In genomic region chr13:55510332-55510667, GRCm38 (mm10) we compare ENCODE assay signal across 8 mouse cellular contexts. TPM values are rescaled to one million over a fixed set of nuclear protein-coding genes. Genes with fewer than 3 reads are reported as not detected.
DNase-seq lines count a peak whose midpoint lies in the region; ATAC-seq lines count a peak whose summit lies in the region.

No protein-coding gene starts in this region.

- peak overlapping the region; percentile 94 for H3K27ac ChIP-seq in heart, embryonic 16.5 days (ENCODE audit: low read length)
- peak overlapping the region; percentile 85 for H3K27ac ChIP-seq in brown adipose tissue, adult 24 weeks (replicated peaks; ENCODE audit: low read depth, low read length)
- peak overlapping the region; percentile 92 for H3K27ac ChIP-seq in intestine, embryonic 15.5 days

- ATAC-seq in heart, embryonic 16.5 days (replicated peaks; ENCODE audit: extremely low read depth, insufficient read depth, low FRiP score): no peak
- peak; percentile 18 for ATAC-seq in intestine, embryonic 15.5 days
- peak; percentile 34; the same call in 1 of the 2 replicates for ATAC-seq in monocyte, adult 5-6 weeks (replicated peaks; ENCODE audit: insufficient number of reproducible peaks, low FRiP score, low TSS enrichment, poor library complexity, severe bottlenecking)

- peaks cover 8% of the 10 kb centered on the region for H3K27me3 ChIP-seq in heart, embryonic 16.5 days (ENCODE audit: control insufficient read depth, insufficient read depth, low read length)
- no peaks in the 10 kb centered on the region for H3K27me3 ChIP-seq in intestine, embryonic 15.5 days (replicated peaks)

- peak overlapping the region; percentile 21; the same call in 1 of the 2 replicates for H3K9ac ChIP-seq in heart, embryonic 16.5 days (ENCODE audit: low read length)
- no peak overlapping the region for H3K9ac ChIP-seq in intestine, embryonic 15.5 days

- H3K4me1 ChIP-seq in heart, embryonic 16.5 days (ENCODE audit: control insufficient read depth, insufficient read depth, low read length): peaks cover 34% of the 10 kb centered on the region
- 0 out of 2 replicates have a peak, but pooled peaks cover 5% of the 10 kb centered on the region for H3K4me1 ChIP-seq in brown adipose tissue, adult 24 weeks (ENCODE audit: control insufficient read depth, insufficient read depth, insufficient read length, low read length)
- peaks cover 25% of the 10 kb centered on the region for H3K4me1 ChIP-seq in intestine, embryonic 15.5 days (replicated peaks)

- intact Hi-C loops in heart, postnatal 14 days (cut with DNase I): no loop called here

- no peak for DNase-seq in heart, postnatal 14 days
- no peak for DNase-seq in testis, postnatal 14 days (ENCODE audit: low spot score)
- DNase-seq in layer of hippocampus, adult 9-11 months: no peak
- no peak for DNase-seq in adrenal gland, adult (ENCODE audit: inconsistent age in 2 of 2, low spot score in 1 of 2)

- H3K4me3 ChIP-seq in heart, embryonic 16.5 days (ENCODE audit: low read length): peak overlapping the region; percentile 3; the same call in 1 of the 2 replicates
- H3K4me3 ChIP-seq in brown adipose tissue, adult 24 weeks (ENCODE audit: insufficient read depth, low read depth, low read length): no peak overlapping the region
- H3K4me3 ChIP-seq in intestine, embryonic 15.5 days (replicated peaks): peak overlapping the region; percentile 72; the same call in 1 of the 2 replicates

- 35% methylated on average over 3 of the region's 3 CpGs for WGBS in heart, embryonic 16.5 days
- 25% methylated on average over 3 of the region's 3 CpGs for WGBS in intestine, embryonic 15.5 days

- peak overlapping the region; percentile 84 for H3K4me2 ChIP-seq in heart, embryonic 16.5 days (ENCODE audit: low read depth, low read length)
- H3K4me2 ChIP-seq in intestine, embryonic 15.5 days (replicated peaks): peak overlapping the region; percentile 81

- peaks cover 39% of the 10 kb centered on the region for H3K36me3 ChIP-seq in heart, embryonic 16.5 days (ENCODE audit: control insufficient read depth, insufficient read depth)
- H3K36me3 ChIP-seq in intestine, embryonic 15.5 days: peaks cover 19% of the 10 kb centered on the region

- H3K9me3 ChIP-seq in heart, embryonic 16.5 days (replicated peaks; ENCODE audit: control insufficient read depth, low read length): no peaks in the 10 kb centered on the region
- H3K9me3 ChIP-seq in intestine, embryonic 15.5 days: no peaks in the 10 kb centered on the region

RNA-seq across cellular contexts. Expression of gene Pdlim7, which starts 3.2 kb away (rescaled TPM):
- 229 and 248 TPM in 2 replicates for polyA plus RNA-seq in heart, embryonic 16.5 days (2015; fragmentation: Nextera tagmentation; extraction: Ambion mirVana)
- total RNA-seq in heart, postnatal 14 days (2021): 10 to 100 TPM; 52.3 to 56.6 TPM
- polyA plus RNA-seq in brown adipose tissue, adult 24 weeks (2012; ENCODE audit: insufficient read depth, insufficient read length, missing spikeins): 8.0 and 16.1 TPM in 2 replicates
- polyA plus RNA-seq in intestine, embryonic 15.5 days (2015; fragmentation: Nextera tagmentation; extraction: Ambion mirVana): 187 and 195 TPM in 2 replicates
- 4.7 to 13.5 TPM (median 10.5 TPM) in 3 replicates for total RNA-seq in monocyte, adult 5-6 weeks (2017)

RNA-seq across cellular contexts. Expression of gene Dok3, which starts 18.8 kb away (rescaled TPM):
- 1.9 and 2.2 TPM in 2 replicates for polyA plus RNA-seq in heart, embryonic 16.5 days (2015; fragmentation: Nextera tagmentation; extraction: Ambion mirVana)
- 1 to 10 TPM; 1.9 to 2.3 TPM for total RNA-seq in heart, postnatal 14 days (2021)
- polyA plus RNA-seq in brown adipose tissue, adult 24 weeks (2012; ENCODE audit: insufficient read depth, insufficient read length, missing spikeins): 1.3 and 2.4 TPM in 2 replicates
- polyA plus RNA-seq in intestine, embryonic 15.5 days (2015; fragmentation: Nextera tagmentation; extraction: Ambion mirVana): 3.1 and 3.6 TPM in 2 replicates
- total RNA-seq in monocyte, adult 5-6 weeks (2017): 86.5 to 105 TPM (median 104 TPM) in 3 replicates

RNA-seq across cellular contexts. Expression of gene Dbn1, which starts 22.4 kb away (rescaled TPM):
- polyA plus RNA-seq in heart, embryonic 16.5 days (2015; fragmentation: Nextera tagmentation; extraction: Ambion mirVana): 59.4 and 62.5 TPM in 2 replicates
- 10 to 100 TPM; 27.0 to 27.3 TPM for total RNA-seq in heart, postnatal 14 days (2021)
- polyA plus RNA-seq in brown adipose tissue, adult 24 weeks (2012; ENCODE audit: insufficient read depth, insufficient read length, missing spikeins): 7.6 and 8.3 TPM in 2 replicates
- polyA plus RNA-seq in intestine, embryonic 15.5 days (2015; fragmentation: Nextera tagmentation; extraction: Ambion mirVana): 103 and 109 TPM in 2 replicates
- 0.58 TPM in 1 of 3 replicates, not detected in the others for total RNA-seq in monocyte, adult 5-6 weeks (2017)

RNA-seq across cellular contexts. Expression of gene Ddx41, which starts 26.2 kb away (rescaled TPM):
- polyA plus RNA-seq in heart, embryonic 16.5 days (2015; fragmentation: Nextera tagmentation; extraction: Ambion mirVana): 31.9 and 32.1 TPM in 2 replicates
- 10 to 100 TPM; 14.4 to 14.8 TPM for total RNA-seq in heart, postnatal 14 days (2021)
- 16.0 and 17.6 TPM in 2 replicates for polyA plus RNA-seq in brown adipose tissue, adult 24 weeks (2012; ENCODE audit: insufficient read depth, insufficient read length, missing spikeins)
- 50.9 and 51.0 TPM in 2 replicates for polyA plus RNA-seq in intestine, embryonic 15.5 days (2015; fragmentation: Nextera tagmentation; extraction: Ambion mirVana)
- total RNA-seq in monocyte, adult 5-6 weeks (2017): 67.7 to 76.2 TPM (median 71.8 TPM) in 3 replicates

RNA-seq across cellular contexts. Expression of gene Prr7, which starts 46.2 kb away (rescaled TPM):
- polyA plus RNA-seq in heart, embryonic 16.5 days (2015; fragmentation: Nextera tagmentation; extraction: Ambion mirVana): 0.25 and 0.28 TPM in 2 replicates
- 1 to 10 TPM in 1 of 2 experiments, under 1 TPM in 1; 0.81 to 1.6 TPM for total RNA-seq in heart, postnatal 14 days (2021)
- not detected in 2 replicates for polyA plus RNA-seq in brown adipose tissue, adult 24 weeks (2012; ENCODE audit: insufficient read depth, insufficient read length, missing spikeins)
- 0.24 and 0.28 TPM in 2 replicates for polyA plus RNA-seq in intestine, embryonic 15.5 days (2015; fragmentation: Nextera tagmentation; extraction: Ambion mirVana)
- 2.2 to 3.8 TPM in 2 of 3 replicates, not detected in the other for total RNA-seq in monocyte, adult 5-6 weeks (2017)

Comparison
In these comparisons a context has a peak if more than half of its experiments do, and no peak if none do; other contexts are left out.
1. RNA of gene Pdlim7, which starts 3.2 kb away (polyA plus RNA-seq): 229 to 248 TPM in heart, embryonic 16.5 days and 187 to 195 TPM in intestine, embryonic 15.5 days; 8.0 to 16.1 TPM in brown adipose tissue, adult 24 weeks; every median in the first group is over 10 times any median in the second.
2. Peak in every context shown above with its lines, with median percentiles within 50 percentile points of each other: H3K27ac ChIP-seq.